In the genomic region with DNA sequence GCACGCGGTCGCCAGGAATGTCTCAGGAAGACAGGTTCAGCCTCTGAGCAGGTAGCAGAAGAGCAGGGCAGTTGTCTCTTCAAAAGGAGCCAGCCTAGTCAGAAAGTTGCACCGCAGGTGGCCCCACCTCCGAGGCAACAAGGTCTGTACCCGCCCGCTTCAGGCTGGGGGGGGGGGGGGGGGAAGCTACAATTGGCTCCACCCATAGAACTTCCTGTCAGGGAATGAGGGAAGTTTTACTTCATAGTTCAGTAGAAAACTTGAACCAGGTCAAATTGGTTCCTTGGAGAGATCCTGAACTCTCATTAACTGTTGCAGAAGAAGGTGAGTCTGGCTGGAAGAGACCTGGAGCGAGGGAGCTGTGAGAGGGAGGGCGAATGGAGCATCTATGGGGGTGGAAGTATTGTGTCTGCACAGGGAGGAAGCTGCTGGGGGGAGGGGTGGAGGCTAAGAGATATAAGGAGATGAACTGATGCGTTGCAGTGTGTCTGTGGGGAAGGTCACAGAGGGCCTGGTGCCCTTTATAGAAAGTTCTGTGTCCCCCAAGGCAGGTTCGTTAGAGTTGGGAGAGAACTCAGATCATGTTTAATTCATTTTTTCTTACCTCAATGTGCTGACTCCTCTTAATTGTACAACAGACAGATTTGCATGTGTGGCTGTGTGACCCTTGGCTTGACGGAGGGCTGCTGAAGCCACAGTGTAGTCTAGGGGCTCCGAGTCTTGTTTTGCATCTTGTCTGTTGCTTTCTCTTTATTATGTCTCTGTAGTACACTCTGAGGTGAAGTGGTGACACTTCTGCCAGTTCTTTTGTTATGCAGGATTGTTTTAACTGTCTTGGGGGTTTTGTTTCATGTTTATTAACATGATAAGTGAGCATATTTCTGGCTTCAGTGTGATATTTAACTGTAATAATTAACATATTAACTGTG, we compare ENCODE assay signal across 8 mouse cellular contexts. TPM values are rescaled to one million over a fixed set of nuclear protein-coding genes. Genes with fewer than 3 reads are reported as not detected.
DNase-seq lines count a peak whose midpoint lies in the region; ATAC-seq and TF ChIP-seq lines count a peak whose summit lies in the region.

A gene (plus strand): TSS at position 199 of the 929 bp plus-strand sequence.

- H3K4me3 ChIP-seq in CH12.LX (replicated peaks in 1 of 3; ENCODE audit: low read depth in 2 of 3, low read length in 2 of 3, poor library complexity in 1 of 3) = peak within 1 kb of the TSS; percentile 59 to 80 (median 64)
- peak within 1 kb of the TSS; percentile 80 for H3K4me3 ChIP-seq in bone marrow, adult 2 months (replicated peaks; ENCODE audit: control insufficient read depth, low read depth, low read length)
- H3K4me3 ChIP-seq in heart, embryonic 10.5 days = peak within 1 kb of the TSS; percentile 46
- H3K4me3 ChIP-seq in kidney, postnatal 0 days (replicated peaks; ENCODE audit: low read depth, low read length) = peak within 1 kb of the TSS; percentile 29

- H3K27ac ChIP-seq in CH12.LX (ENCODE audit: insufficient read depth, low read depth) = peak within 1 kb of the TSS; percentile 97
- peak within 1 kb of the TSS; percentile 77 for H3K27ac ChIP-seq in bone marrow, adult 2 months (ENCODE audit: control insufficient read depth, insufficient read depth, low read depth, low read length, poor library complexity)
- peak within 1 kb of the TSS; percentile 65; the same call in 1 of the 2 replicates for H3K27ac ChIP-seq in heart, embryonic 10.5 days
- peak within 1 kb of the TSS; percentile 21 for H3K27ac ChIP-seq in kidney, postnatal 0 days

- TF ChIP-seq EP300 in CH12.LX (IDR thresholded peaks at IDR 0.05; ENCODE audit: low read length) = peak; percentile 69

- peak; percentile 66; the same call in 1 of the 2 replicates for ATAC-seq in kidney, postnatal 0 days (replicated peaks; ENCODE audit: low FRiP score, low read depth)

- no peak; the same call in none of the 2 replicates for TF ChIP-seq RAD21 in CH12.LX (IDR thresholded peaks at IDR 0.05; ENCODE audit: low read depth, low read length)

- no peaks in the 10 kb centered on the region for H3K27me3 ChIP-seq in CH12.LX (replicated peaks)
- H3K27me3 ChIP-seq in heart, embryonic 10.5 days (ENCODE audit: insufficient read depth, poor library complexity, severe bottlenecking) = no peaks in the 10 kb centered on the region
- H3K27me3 ChIP-seq in kidney, postnatal 0 days (ENCODE audit: insufficient read depth, low read length) = no peaks in the 10 kb centered on the region

- H3K79me2 ChIP-seq in CH12.LX (replicated peaks; ENCODE audit: control insufficient read depth, extremely low read depth, insufficient read depth, poor library complexity, severe bottlenecking) = peaks cover 22% of the 10 kb centered on the region

- peak within 1 kb of the TSS; percentile 98 for H3K4me2 ChIP-seq in CH12.LX (ENCODE audit: insufficient read depth, low read depth, poor library complexity, severe bottlenecking)
- H3K4me2 ChIP-seq in kidney, postnatal 0 days (ENCODE audit: low read length) = peak within 1 kb of the TSS; percentile 53

- H3K36me3 ChIP-seq in CH12.LX (replicated peaks in 1 of 2; ENCODE audit: control insufficient read depth in 1 of 2, insufficient read depth in 1 of 2, low read length in 1 of 2) = peaks cover 0 to 13% of the 10 kb centered on the region in 2 experiments
- no peaks in the 10 kb centered on the region for H3K36me3 ChIP-seq in heart, embryonic 10.5 days
- no peaks in the 10 kb centered on the region for H3K36me3 ChIP-seq in kidney, postnatal 0 days (ENCODE audit: insufficient read depth, low read length)

- peak within 1 kb of the TSS; percentile 89 for H3K9ac ChIP-seq in CH12.LX (ENCODE audit: insufficient read depth, low read depth)
- H3K9ac ChIP-seq in kidney, postnatal 0 days (ENCODE audit: low read depth, low read length) = 0 out of 2 replicates have a peak within 1 kb of the TSS, but pooled peaks have one; percentile 5

- peak; percentile 94 for DNase-seq in CH12.LX (ENCODE audit: extremely low read depth)
- DNase-seq in heart, embryonic 10.5 days (ENCODE audit: low spot score) = peak; percentile 75
- peak; percentile 32 for DNase-seq in kidney, postnatal 0 days (ENCODE audit: low spot score)
- DNase-seq in lung, postnatal 4 days = peak; percentile 42 to 61
- DNase-seq in spleen, postnatal 14 days (ENCODE audit: low spot score in 2 of 2) = peak; percentile 58 to 68
- DNase-seq in cerebellum, postnatal 10 days = no peak
- DNase-seq in layer of hippocampus, adult 18-20 months (ENCODE audit: low spot score in 2 of 2) = no peak

- TF ChIP-seq CTCF in CH12.LX (conservative IDR thresholded peaks at IDR 0.05 in 1 of 2, IDR thresholded peaks at IDR 0.05 in 1 of 2; ENCODE audit: low read depth in 2 of 2, low read length in 2 of 2) = no peak
- no peak for TF ChIP-seq CTCF in bone marrow, adult 2 months (IDR thresholded peaks at IDR 0.05; ENCODE audit: control insufficient read depth, insufficient read depth, low read length)
- TF ChIP-seq CTCF in kidney, postnatal 0 days (IDR thresholded peaks at IDR 0.05; ENCODE audit: low read depth) = no peak

- peaks cover 24 to 60% of the 10 kb centered on the region in 2 experiments for H3K4me1 ChIP-seq in CH12.LX (ENCODE audit: control insufficient read depth in 1 of 2, insufficient read depth in 2 of 2)
- peaks cover 6% of the 10 kb centered on the region; the same call in 1 of the 2 replicates for H3K4me1 ChIP-seq in bone marrow, adult 2 months (ENCODE audit: control insufficient read depth, insufficient read depth, low read length)
- H3K4me1 ChIP-seq in heart, embryonic 10.5 days = peaks cover 8% of the 10 kb centered on the region
- H3K4me1 ChIP-seq in kidney, postnatal 0 days (replicated peaks; ENCODE audit: insufficient read depth, low read length) = 0 out of 2 replicates have a peak, but pooled peaks cover 7% of the 10 kb centered on the region

- peaks cover 4% of the 10 kb centered on the region for H3K9me3 ChIP-seq in CH12.LX (replicated peaks; ENCODE audit: low read length)
- H3K9me3 ChIP-seq in heart, embryonic 10.5 days = no peaks in the 10 kb centered on the region
- H3K9me3 ChIP-seq in kidney, postnatal 0 days (replicated peaks; ENCODE audit: low read length) = no peaks in the 10 kb centered on the region

- dilution Hi-C loops in CH12.LX (cut with MboI; ENCODE audit: extremely low pct_ligation_motif_present, extremely low pct_unique_long_range_greater_than_20kb, low sequenced_read_pairs) = no loop called here

- in situ Hi-C loops in CH12.LX (cut with MboI; ENCODE audit: low pct_ligation_motif_present, low pct_unique_long_range_greater_than_20kb, low sequenced_read_pairs) = no loop called here

- peak; percentile 92 for TF ChIP-seq POLR2A in CH12.LX (IDR thresholded peaks at IDR 0.05; ENCODE audit: low read depth, low read length)
- no peak for TF ChIP-seq POLR2A in bone marrow, adult 2 months (IDR thresholded peaks at IDR 0.05; ENCODE audit: borderline replicate concordance, control insufficient read depth, low read depth, low read length)

- 1% methylated on average over 13 of the region's 13 CpGs for WGBS in bone marrow, adult 2 months
- WGBS in heart, embryonic 10.5 days = 19% methylated on average over 13 of the region's 13 CpGs
- 18% methylated on average over 13 of the region's 13 CpGs for WGBS in kidney, postnatal 0 days

TF ChIP-seq in CH12.LX, 34 proteins besides CTCF, POLR2A, EP300 and RAD21 (continues in another document):
- TF ChIP-seq MAFK (IDR thresholded peaks at IDR 0.05; ENCODE audit: insufficient replicate concordance, low read length) (peak; percentile 75), TCF12 (IDR thresholded peaks at IDR 0.05; ENCODE audit: low read depth, low read length) (peak; percentile 59; the same call in 1 of the 2 replicates), USF1 (IDR thresholded peaks at IDR 0.05; ENCODE audit: low read depth, low read length) (no peak), E2F4 (IDR thresholded peaks at IDR 0.05; ENCODE audit: insufficient replicate concordance, low read depth, low read length) (0 out of 2 replicates have a peak, but pooled peaks have one; percentile 69), ZMIZ1 (IDR thresholded peaks at IDR 0.05; ENCODE audit: low read depth, low read length) (peak; percentile 97), POLR2AphosphoS2 (IDR thresholded peaks at IDR 0.05; ENCODE audit: low read depth, low read length) (peak; percentile 92), GABPA (IDR thresholded peaks at IDR 0.05; ENCODE audit: insufficient replicate concordance, low read depth, low read length) (no peak), TBP (conservative IDR thresholded peaks at IDR 0.05; ENCODE audit: low read depth, low read length) (peak; percentile 98), PAX5 (IDR thresholded peaks at IDR 0.05; ENCODE audit: low read length) (no peak), MXI1 (IDR thresholded peaks at IDR 0.05; ENCODE audit: low read depth, low read length) (no peak; the same call in 1 of the 2 replicates), SIN3A (IDR thresholded peaks at IDR 0.05; ENCODE audit: low read length) (peak; percentile 85), SMC3 (IDR thresholded peaks at IDR 0.05; ENCODE audit: low read depth, low read length) (no peak; the same call in 1 of the 2 replicates), JUND (conservative IDR thresholded peaks at IDR 0.05; ENCODE audit: low read depth, low read length) (peak; percentile 22; the same call in 1 of the 2 replicates), ZC3H11A (IDR thresholded peaks at IDR 0.05; ENCODE audit: low read depth, low read length) (no peak), MAZ (IDR thresholded peaks at IDR 0.05; ENCODE audit: low read depth, low read length) (peak; percentile 82), MAX (IDR thresholded peaks at IDR 0.05; ENCODE audit: low read length) (peak; percentile 73), USF2 (conservative IDR thresholded peaks at IDR 0.05; ENCODE audit: low read depth, low read length) (no peak), NELFE (IDR thresholded peaks at IDR 0.05; ENCODE audit: low read depth, low read length) (peak; percentile 90), NRF1 (IDR thresholded peaks at IDR 0.05; ENCODE audit: low read depth, low read length) (no peak), BHLHE40 (IDR thresholded peaks at IDR 0.05; ENCODE audit: low read depth, low read length) (peak; percentile 43; the same call in 1 of the 2 replicates), IRF4 (IDR thresholded peaks at IDR 0.05; ENCODE audit: low read depth, low read length) (peak; percentile 53), MEF2A (IDR thresholded peaks at IDR 0.05; ENCODE audit: borderline replicate concordance, low read depth, low read length) (peak; percentile 74; the same call in 1 of the 2 replicates)

RNA-seq across cellular contexts. Expression of the gene that starts here (rescaled TPM):
- total RNA-seq in CH12.LX (2012; rRNA removed) (31.0 and 38.5 TPM in 2 replicates), CH12.LX (2014; rRNA removed) (75.1 and 83.9 TPM in 2 replicates)
- polyA plus RNA-seq in CH12.LX (2012; ENCODE audit: insufficient read length, low read depth) = 43.4 and 46.1 TPM in 2 replicates
- polyA plus RNA-seq in bone marrow, adult 2 months (2011; ENCODE audit: insufficient read depth, insufficient read length, low replicate concordance, missing spikeins) = 13.5 and 26.0 TPM in 2 replicates
- polyA plus RNA-seq in heart, embryonic 10.5 days (2016; fragmentation: Nextera tagmentation; extraction: Ambion mirVana) = 7.4 and 8.7 TPM in 2 replicates
- 13.7 and 15.2 TPM in 2 replicates for polyA plus RNA-seq in kidney, postnatal 0 days (2015; fragmentation: Nextera tagmentation; extraction: Ambion mirVana)
- total RNA-seq in layer of hippocampus, adult 18-20 months (2021) = 1 to 10 TPM in 1 of 2 experiments, under 1 TPM in 1; 0.48 to 1.1 TPM

Comparison
In these comparisons a context has a peak if more than half of its experiments do, and no peak if none do; other contexts are left out.
1. RNA of the gene that starts here (total RNA-seq): 31.0 to 83.9 TPM in CH12.LX; 0.48 to 1.1 TPM in layer of hippocampus, adult 18-20 months; every median in the first group is over 10 times any median in the second.
2. DNase-seq: peak in CH12.LX (single experiment), heart, embryonic 10.5 days (single experiment), kidney, postnatal 0 days (single experiment), lung, postnatal 4 days (2 of 2) and spleen, postnatal 14 days (2 of 2); none in cerebellum, postnatal 10 days (0 of 2) and layer of hippocampus, adult 18-20 months (0 of 2).
3. H3K27ac ChIP-seq: peak in every context shown above with its lines; median percentile 97 in CH12.LX; 77 in bone marrow, adult 2 months; 65 in heart, embryonic 10.5 days; 21 in kidney, postnatal 0 days.
4. H3K4me3 ChIP-seq: peak in every context shown above with its lines; median percentile 80 in bone marrow, adult 2 months; 64 in CH12.LX; 46 in heart, embryonic 10.5 days; 29 in kidney, postnatal 0 days.